Mouse (Mus musculus) hindbrain, embryonic 11.5 days (tissue): ENCODE measurements at regions not wholly inside any gene's neighbourhood (a gene's known extent, or its start where the extent isn't known, plus 50 kb on each side); places are given as distances from the start of the nearest gene placed in this dataset.
A peak's percentile ranks its signal among the peaks of the same experiment; 100 is the strongest.

Source experiments
- ATAC-seq: fragments of 200-750 bp; cut with Nextera tagmentation; 2 replicates; pipeline ENCODE4 v1.8.0; 2017; ENCODE audit warnings: mild to moderate bottlenecking, moderate TSS enrichment, moderate library complexity; ENCODE audit not compliant: low FRiP score
- DNase-seq: peaks from one replicate; pipeline ENCODE4 v3.0.0-alpha.2; 2015; ENCODE audit warnings: low spot score
- H3K27ac ChIP-seq: fragments of 300-500 bp; sonication (generic); 2 replicates; pipeline ENCODE4 v1.5.1; 2014; ENCODE audit warnings: mild to moderate bottlenecking, low read depth, low read length
- H3K27me3 ChIP-seq: fragments of 300-500 bp; sonication (generic); 2 replicates; pipeline ENCODE4 v1.6.1; 2014; ENCODE audit warnings: mild to moderate bottlenecking, low read length, moderate library complexity, mixed read lengths; ENCODE audit not compliant: control insufficient read depth, insufficient read depth
- H3K36me3 ChIP-seq: fragments of 300-500 bp; sonication (generic); 2 replicates; pipeline ENCODE4 v1.6.1; 2014; ENCODE audit warnings: mild to moderate bottlenecking, low read length, moderate library complexity, mixed read lengths; ENCODE audit not compliant: control insufficient read depth, insufficient read depth
- H3K4me1 ChIP-seq: fragments of 300-500 bp; sonication (generic); replicated peaks from 2 replicates; pipeline ENCODE4 v1.6.1; 2014; ENCODE audit warnings: low read length, mixed read lengths; ENCODE audit not compliant: control insufficient read depth, insufficient read depth
- H3K4me2 ChIP-seq: fragments of 300-500 bp; sonication (generic); replicated peaks from 2 replicates; pipeline ENCODE4 v1.6.1; 2014; ENCODE audit warnings: mild to moderate bottlenecking, low read depth, low read length
- H3K4me3 ChIP-seq: fragments of 300-500 bp; sonication (generic); 2 replicates; pipeline ENCODE4 v1.5.1; 2014; ENCODE audit warnings: low read depth, low read length
- H3K9ac ChIP-seq: fragments of 300-500 bp; sonication (generic); 2 replicates; pipeline ENCODE4 v1.6.1; 2014; ENCODE audit warnings: low read depth, low read length
- H3K9me3 ChIP-seq: fragments of 300-500 bp; sonication (generic); 2 replicates; pipeline ENCODE4 v1.6.1; 2016; ENCODE audit warnings: low read length; ENCODE audit not compliant: control insufficient read depth
- WGBS: fragments of 180-500 bp; shearing (Covaris S2); extraction: QIAGEN DNeasy Blood & Tissue Kit; methylation state at CpG from one replicate; pipeline ENCODE4 v1.1.7; 2014; 5-methylcytosine and 5-hydroxymethylcytosine counted together

DNA sequence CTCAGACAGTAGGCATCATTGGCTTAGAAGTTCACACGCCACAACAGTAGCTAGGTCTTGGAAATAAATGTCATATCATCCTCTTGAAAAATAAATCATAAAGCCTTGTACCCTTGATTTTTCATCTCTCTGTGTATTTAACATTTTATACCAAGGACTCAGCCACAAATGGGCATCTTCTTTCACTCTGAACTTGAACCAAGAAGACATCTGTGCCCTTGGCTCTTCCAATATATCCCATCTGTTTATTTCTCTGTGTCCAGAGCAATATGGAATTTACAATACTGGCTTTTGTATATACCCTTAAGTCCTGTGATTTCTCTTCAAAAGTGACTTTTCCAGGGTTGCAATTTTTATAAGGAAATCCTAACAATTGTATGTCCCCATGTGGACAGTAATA is 222.7 kb downstream of the Tox3 start:
- WGBS = 100% methylated on average over 1 of the region's 1 CpGs
- ATAC-seq = no peak
- no peak for DNase-seq

DNA sequence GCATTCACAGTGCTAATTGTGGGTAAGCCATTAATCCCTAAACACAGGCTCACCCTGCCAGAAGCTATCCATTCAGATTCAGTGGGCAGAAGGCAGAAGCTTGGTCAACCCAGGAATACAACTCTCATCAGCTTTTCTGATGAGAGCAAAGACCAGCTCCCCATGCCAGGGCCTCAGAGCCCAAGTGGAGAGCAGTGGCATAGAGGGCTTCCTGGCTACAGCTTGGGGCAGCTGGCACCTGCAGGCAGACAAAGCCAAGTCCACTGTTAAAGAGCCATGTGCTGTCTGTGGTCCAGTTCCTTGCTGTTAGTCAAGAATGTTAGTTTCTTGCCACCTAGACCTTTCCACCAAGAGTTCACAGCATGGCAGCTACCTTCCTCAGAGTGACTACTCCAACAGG is 225.0 kb downstream of the Tox3 start:
- 0 out of 2 replicates have a peak, but pooled peaks cover 2% of the 10 kb centered on the region for H3K4me1 ChIP-seq
- no peak overlapping the region for H3K4me3 ChIP-seq
- H3K27me3 ChIP-seq = no peaks in the 10 kb centered on the region
- no peak overlapping the region for H3K27ac ChIP-seq
- ATAC-seq (no peak), DNase-seq (no peak)
- H3K9ac ChIP-seq = no peak overlapping the region
- H3K9me3 ChIP-seq = no peaks in the 10 kb centered on the region
- H3K4me2 ChIP-seq = no peak overlapping the region
- no peaks in the 10 kb centered on the region for H3K36me3 ChIP-seq

More for the DNA sequence above, 222.7 kb downstream of the Tox3 start:
- Histone ChIP-seq H3K4me1 (0 out of 2 replicates have a peak, but pooled peaks cover 2% of the 10 kb centered on the region), H3K36me3 (no peaks in the 10 kb centered on the region), H3K9ac (no peak overlapping the region), H3K27ac (no peak overlapping the region), H3K4me2 (no peak overlapping the region), H3K4me3 (no peak overlapping the region), H3K9me3 (no peaks in the 10 kb centered on the region), H3K27me3 (no peaks in the 10 kb centered on the region)

DNA sequence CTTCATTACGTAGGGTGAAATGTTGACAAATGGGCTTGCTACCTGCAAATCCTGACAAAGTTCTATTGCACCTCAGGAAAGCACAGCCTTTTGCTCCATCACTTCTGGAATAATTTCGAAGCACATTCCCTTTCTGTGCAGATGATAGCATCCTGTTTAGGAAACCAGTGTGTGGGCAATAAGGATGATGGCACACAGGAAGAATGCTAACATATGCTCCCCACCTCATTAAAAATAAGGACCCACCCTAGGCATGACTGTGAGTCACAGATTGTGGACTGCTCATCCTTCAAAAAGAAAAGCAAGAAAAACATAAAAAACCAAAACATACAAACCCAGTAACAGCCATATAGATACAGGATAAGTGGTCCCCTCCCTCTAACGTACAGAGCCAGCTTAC is 226.2 kb downstream of the Tox3 start:
- Histone ChIP-seq H3K9me3 (no peaks in the 10 kb centered on the region), H3K4me1 (0 out of 2 replicates have a peak, but pooled peaks cover 2% of the 10 kb centered on the region), H3K27ac (no peak overlapping the region), H3K36me3 (no peaks in the 10 kb centered on the region), H3K27me3 (no peaks in the 10 kb centered on the region), H3K4me3 (no peak overlapping the region), H3K4me2 (no peak overlapping the region), H3K9ac (no peak overlapping the region)
- WGBS = 78% methylated on average over 3 of the region's 3 CpGs
- ATAC-seq = no peak
- no peak for DNase-seq

DNA sequence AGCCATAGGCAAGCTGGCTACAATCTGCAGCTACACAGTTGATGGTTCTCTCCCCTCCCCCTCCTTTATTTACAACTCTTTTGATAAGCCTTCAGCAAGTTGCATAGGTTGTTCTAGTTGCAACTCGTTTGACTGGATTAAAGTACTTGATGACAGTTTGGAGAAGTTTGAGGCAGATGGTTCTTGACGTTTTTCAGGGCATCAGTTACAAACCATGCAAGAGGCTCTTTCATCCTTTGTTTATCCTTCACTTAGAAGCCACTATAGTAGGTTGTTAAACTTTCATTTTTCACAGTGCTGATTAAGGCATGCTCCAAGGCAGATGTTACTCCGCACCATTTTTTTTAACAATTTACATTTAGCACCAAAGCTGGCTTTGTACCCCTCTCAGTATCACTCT is 227.1 kb downstream of the Tox3 start:
- Histone ChIP-seq H3K27me3 (no peaks in the 10 kb centered on the region), H3K36me3 (no peaks in the 10 kb centered on the region), H3K4me1 (0 out of 2 replicates have a peak, but pooled peaks cover 2% of the 10 kb centered on the region), H3K9me3 (no peaks in the 10 kb centered on the region), H3K9ac (no peak overlapping the region), H3K4me2 (no peak overlapping the region), H3K27ac (no peak overlapping the region), H3K4me3 (no peak overlapping the region)
- ATAC-seq (no peak), DNase-seq (no peak)
- WGBS = 32% methylated on average over 3 of the region's 3 CpGs

DNA sequence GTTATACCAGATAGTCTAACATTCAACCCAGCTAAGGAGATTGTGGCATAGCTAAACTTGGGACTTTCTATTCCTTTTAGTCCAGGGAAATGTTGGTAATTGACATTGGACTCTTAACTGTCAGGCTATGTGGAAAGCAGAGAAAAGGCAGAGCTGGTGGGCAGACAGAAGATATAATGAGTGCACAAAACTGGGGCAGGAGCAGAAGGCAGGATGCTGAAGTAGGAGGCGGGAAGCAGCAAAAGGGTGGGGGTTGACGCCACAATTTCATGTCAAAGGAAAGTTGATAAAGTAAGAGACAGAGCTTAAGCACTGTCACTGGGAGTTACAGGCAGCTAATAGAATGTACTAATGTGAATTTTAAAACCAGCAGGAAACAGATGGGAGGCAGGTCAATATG is 232.7 kb downstream of the Tox3 start:
- DNase-seq (no peak), ATAC-seq (no peak)
- no peaks in the 10 kb centered on the region for H3K4me1 ChIP-seq
- H3K27ac ChIP-seq = no peak overlapping the region
- H3K36me3 ChIP-seq = no peaks in the 10 kb centered on the region
- no peaks in the 10 kb centered on the region for H3K27me3 ChIP-seq
- no peak overlapping the region for H3K4me3 ChIP-seq
- H3K9me3 ChIP-seq = no peaks in the 10 kb centered on the region
- WGBS = 88% methylated on average over 2 of the region's 2 CpGs
- H3K9ac ChIP-seq = no peak overlapping the region
- no peak overlapping the region for H3K4me2 ChIP-seq

DNA sequence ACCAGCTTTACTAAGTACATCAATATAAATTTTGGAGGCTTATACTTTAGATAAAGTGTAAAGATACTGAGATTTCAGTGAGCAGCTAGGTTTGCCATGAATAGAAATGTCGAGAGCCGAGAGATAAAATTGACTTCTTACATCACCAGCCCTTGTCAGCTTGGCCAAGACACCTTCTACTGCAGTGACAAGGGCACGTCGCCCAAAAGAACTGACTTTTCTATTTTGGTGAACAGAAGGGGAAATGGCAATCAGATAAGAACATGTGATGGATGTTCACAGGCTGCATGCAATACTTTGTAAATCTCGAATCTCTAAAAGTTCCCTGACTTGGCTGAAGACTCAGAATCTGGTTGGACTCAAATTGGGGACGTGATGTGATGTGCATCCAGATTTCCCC is 247.6 kb downstream of the Tox3 start:
- H3K9ac ChIP-seq = no peak overlapping the region
- no peaks in the 10 kb centered on the region for H3K4me1 ChIP-seq
- H3K27ac ChIP-seq = no peak overlapping the region
- DNase-seq (no peak), ATAC-seq (no peak)
- H3K27me3 ChIP-seq = no peaks in the 10 kb centered on the region
- H3K36me3 ChIP-seq = no peaks in the 10 kb centered on the region
- H3K4me2 ChIP-seq = no peak overlapping the region
- H3K4me3 ChIP-seq = no peak overlapping the region
- 90% methylated on average over 6 of the region's 6 CpGs for WGBS
- H3K9me3 ChIP-seq = no peaks in the 10 kb centered on the region

DNA sequence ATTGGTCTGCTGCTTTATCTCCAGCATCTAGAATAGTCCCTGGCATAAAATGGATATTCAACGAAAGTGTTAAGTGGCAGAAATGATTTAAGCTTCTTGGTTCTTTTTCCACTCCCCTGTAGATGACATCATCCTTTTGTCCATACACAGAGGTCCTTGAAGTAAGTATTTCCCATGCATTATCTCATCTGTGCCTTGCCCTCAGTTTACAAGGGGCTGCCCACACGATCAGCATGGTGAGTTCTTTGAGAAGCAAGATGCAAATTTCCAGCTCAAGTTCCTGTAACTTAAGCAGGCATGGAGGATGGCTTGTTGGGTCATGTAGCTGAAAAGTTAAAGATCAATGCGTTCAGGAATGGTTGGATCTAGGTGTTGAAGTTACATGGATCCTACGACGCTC is 265.5 kb downstream of the Tox3 start:
- no peak overlapping the region for H3K27ac ChIP-seq
- no peaks in the 10 kb centered on the region for H3K9me3 ChIP-seq
- H3K9ac ChIP-seq = no peak overlapping the region
- no peak overlapping the region for H3K4me2 ChIP-seq
- H3K4me3 ChIP-seq = no peak overlapping the region
- DNase-seq (no peak), ATAC-seq (no peak)
- no peaks in the 10 kb centered on the region for H3K4me1 ChIP-seq
- H3K36me3 ChIP-seq = no peaks in the 10 kb centered on the region
- WGBS = 87% methylated on average over 5 of the region's 5 CpGs
- no peaks in the 10 kb centered on the region for H3K27me3 ChIP-seq

DNA sequence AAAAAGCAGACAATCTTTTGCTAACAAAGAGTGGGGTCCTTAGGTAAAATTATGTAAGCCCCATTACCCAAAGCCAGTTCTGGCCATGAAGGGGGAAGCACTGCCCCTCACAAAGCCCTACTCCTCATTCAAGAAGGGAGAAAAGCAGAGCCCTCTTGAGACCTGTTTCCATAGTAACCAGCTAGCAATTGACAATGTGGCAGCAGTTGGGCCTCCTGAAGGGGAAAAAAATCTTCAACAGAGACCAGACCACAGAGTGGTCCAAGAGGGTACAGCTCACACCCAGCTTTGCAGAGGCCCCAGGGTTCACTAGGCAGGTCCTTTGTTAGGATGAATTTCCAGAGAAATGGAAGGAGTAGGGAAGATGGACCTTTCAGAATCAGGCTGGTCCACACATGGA is 271.8 kb downstream of the Tox3 start:
- H3K4me2 ChIP-seq = no peak overlapping the region
- H3K27ac ChIP-seq = peak overlapping the region; percentile 63
- H3K4me3 ChIP-seq = no peak overlapping the region
- ATAC-seq (peak; percentile 93), DNase-seq (peak; percentile 82)
- no peaks in the 10 kb centered on the region for H3K27me3 ChIP-seq
- H3K36me3 ChIP-seq = no peaks in the 10 kb centered on the region
- no peak overlapping the region for H3K9ac ChIP-seq
- H3K4me1 ChIP-seq = peaks cover 6% of the 10 kb centered on the region; the same call in 1 of the 2 replicates
- H3K9me3 ChIP-seq = no peaks in the 10 kb centered on the region

DNA sequence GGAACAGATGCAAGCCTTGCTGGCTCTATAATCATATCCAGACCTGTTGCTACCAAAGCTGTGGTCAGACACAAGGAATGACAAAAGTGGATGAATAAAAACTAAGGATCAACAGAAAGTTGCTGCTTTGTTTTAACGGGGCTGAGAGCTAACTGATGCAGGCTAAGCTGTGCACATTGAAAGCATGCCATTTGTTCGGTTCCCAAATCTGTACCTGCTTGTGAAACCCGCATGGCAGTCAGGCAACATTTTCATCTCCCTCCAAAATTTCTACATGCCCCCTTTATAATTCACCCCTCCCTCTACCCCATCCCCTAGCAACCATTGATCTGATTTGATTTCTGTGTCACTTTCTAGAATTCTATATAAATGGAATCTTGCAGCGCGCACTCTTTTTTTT is 272.3 kb downstream of the Tox3 start:
- DNase-seq = peak; percentile 31
- Histone ChIP-seq H3K36me3 (no peaks in the 10 kb centered on the region), H3K9me3 (no peaks in the 10 kb centered on the region), H3K27ac (peak overlapping the region; percentile 63), H3K4me3 (no peak overlapping the region), H3K4me1 (peaks cover 6% of the 10 kb centered on the region; the same call in 1 of the 2 replicates), H3K9ac (no peak overlapping the region), H3K4me2 (no peak overlapping the region), H3K27me3 (no peaks in the 10 kb centered on the region)
- WGBS = 42% methylated on average over 5 of the region's 5 CpGs
- ATAC-seq = peak; percentile 30; the same call in 1 of the 2 replicates
